Mouse (Mus musculus) embryo, embryonic 11 days (tissue): ENCODE measurements around the gene Slco3a1.

Experiments
- DNase-seq: peaks from one replicate; pipeline ENCODE4 v3.0.0-alpha.2; 2015

Gene Slco3a1

GRCm38 (mm10) chr7:74527689-74528088, 26.9 kb downstream of the Slco3a1 start:
- no peak for DNase-seq

- no peak for DNase-seq
Observed at GRCm38 (mm10) chr7:74526030-74526429, 28.6 kb downstream of the Slco3a1 start.

GRCm38 (mm10) chr7:74525586-74525985, 29.0 kb downstream of the Slco3a1 start:
- DNase-seq, result no peak

- DNase-seq, result no peak
Observed at GRCm38 (mm10) chr7:74524188-74524971, 30.2 kb downstream of the Slco3a1 start.

- DNase-seq, result peak; percentile 28
Observed at GRCm38 (mm10) chr7:74523086-74523485, 31.5 kb downstream of the Slco3a1 start.

GRCm38 (mm10) chr7:74522260-74522659, 32.3 kb downstream of the Slco3a1 start:
- DNase-seq, result no peak

GRCm38 (mm10) chr7:74519386-74519785, 35.2 kb downstream of the Slco3a1 start:
- no peak for DNase-seq

GRCm38 (mm10) chr7:74518776-74519175, 35.8 kb downstream of the Slco3a1 start:
- DNase-seq, result no peak

GRCm38 (mm10) chr7:74518255-74518654, 36.3 kb downstream of the Slco3a1 start:
- DNase-seq, result no peak

GRCm38 (mm10) chr7:74510676-74511075, 43.9 kb downstream of the Slco3a1 start:
- no peak for DNase-seq

GRCm38 (mm10) chr7:74508205-74508604, 46.4 kb downstream of the Slco3a1 start:
- peak; percentile 11 for DNase-seq

- DNase-seq, result no peak
Observed at GRCm38 (mm10) chr7:74506856-74507255, 47.7 kb downstream of the Slco3a1 start.

- no peak for DNase-seq
Observed at GRCm38 (mm10) chr7:74505635-74506034, 48.9 kb downstream of the Slco3a1 start.

- DNase-seq, result peak; percentile 56
Observed at GRCm38 (mm10) chr7:74501187-74501586, 53.4 kb downstream of the Slco3a1 start.

GRCm38 (mm10) chr7:74499470-74499869, 55.1 kb downstream of the Slco3a1 start:
- DNase-seq, result no peak

- no peak for DNase-seq
Observed at GRCm38 (mm10) chr7:74498266-74498980, 56.2 kb downstream of the Slco3a1 start.

GRCm38 (mm10) chr7:74497203-74497602, 57.4 kb downstream of the Slco3a1 start:
- no peak for DNase-seq

- DNase-seq, result no peak
Observed at GRCm38 (mm10) chr7:74495451-74495850, 59.1 kb downstream of the Slco3a1 start.

GRCm38 (mm10) chr7:74493775-74494174, 60.8 kb downstream of the Slco3a1 start:
- no peak for DNase-seq

- no peak for DNase-seq
Observed at GRCm38 (mm10) chr7:74491683-74492355, 62.8 kb downstream of the Slco3a1 start.

GRCm38 (mm10) chr7:74488141-74488540, 66.4 kb downstream of the Slco3a1 start:
- DNase-seq, result no peak

GRCm38 (mm10) chr7:74487727-74488126, 66.9 kb downstream of the Slco3a1 start:
- no peak for DNase-seq

- DNase-seq, result no peak
Observed at GRCm38 (mm10) chr7:74486083-74486482, 68.5 kb downstream of the Slco3a1 start.

- DNase-seq, result no peak
Observed at GRCm38 (mm10) chr7:74485669-74486068, 68.9 kb downstream of the Slco3a1 start.
